Mouse (Mus musculus) embryonic facial prominence, embryonic 11.5 days (tissue): ENCODE results near the gene Rcan1. TPM values are rescaled to one million over a fixed set of nuclear protein-coding genes. Genes with fewer than 3 reads are reported as not detected.

Experiments
- ATAC-seq: fragments of 200-750 bp; cut with Nextera tagmentation; replicated peaks from 2 replicates; pipeline ENCODE4 v1.8.0; 2017; ENCODE audit warnings: low read depth; ENCODE audit not compliant: insufficient number of reproducible peaks, low FRiP score, low TSS enrichment
- DNase-seq: peaks from one replicate; pipeline ENCODE4 v3.0.0-alpha.2; 2015; ENCODE audit warnings: low spot score
- H3K27ac ChIP-seq: fragments of 300-500 bp; sonication (generic); replicated peaks from 2 replicates; pipeline ENCODE4 v1.5.1; 2014; ENCODE audit warnings: mild to moderate bottlenecking, low read depth, low read length, control low read depth
- H3K27me3 ChIP-seq: fragments of 300-500 bp; sonication (generic); 2 replicates; pipeline ENCODE4 v1.6.1; 2014; ENCODE audit warnings: mild to moderate bottlenecking, low read length, moderate library complexity, mixed read lengths; ENCODE audit not compliant: control insufficient read depth, insufficient read depth
- H3K36me3 ChIP-seq: fragments of 300-500 bp; sonication (generic); replicated peaks from 2 replicates; pipeline ENCODE4 v1.6.1; 2014; ENCODE audit warnings: low read depth, mild to moderate bottlenecking, low read length, moderate library complexity, mixed read lengths; ENCODE audit not compliant: control insufficient read depth, insufficient read depth
- H3K4me1 ChIP-seq: fragments of 300-500 bp; sonication (generic); 2 replicates; pipeline ENCODE4 v1.6.1; 2014; ENCODE audit warnings: low read length, mixed read lengths; ENCODE audit not compliant: control insufficient read depth, insufficient read depth
- H3K4me2 ChIP-seq: fragments of 300-500 bp; sonication (generic); 2 replicates; pipeline ENCODE4 v1.6.1; 2014; ENCODE audit warnings: low read depth, mild to moderate bottlenecking, control low read depth, low read length, moderate library complexity
- H3K4me3 ChIP-seq: fragments of 300-500 bp; sonication (generic); 2 replicates; pipeline ENCODE4 v1.5.1; 2014; ENCODE audit warnings: low read depth, low read length, control low read depth
- H3K9ac ChIP-seq: fragments of 300-500 bp; sonication (generic); replicated peaks from 2 replicates; pipeline ENCODE4 v1.6.1; 2014; ENCODE audit warnings: mild to moderate bottlenecking, control low read depth, low read length
- H3K9me3 ChIP-seq: fragments of 300-500 bp; sonication (generic); replicated peaks from 2 replicates; pipeline ENCODE4 v1.6.1; 2016; ENCODE audit warnings: mild to moderate bottlenecking, low read length, inconsistent platforms, mixed read lengths; ENCODE audit not compliant: control insufficient read depth
- WGBS: fragments of 180-500 bp; shearing (Covaris S2); extraction: QIAGEN DNeasy Blood & Tissue Kit; methylation state at CpG from one replicate; pipeline ENCODE4 v1.1.7; 2014; 5-methylcytosine and 5-hydroxymethylcytosine counted together
- polyA plus RNA-seq: library from polyadenylated mRNA; unstranded; fragments of >200 nt; fragmentation: Nextera tagmentation; extraction: Ambion mirVana; gene quantifications from 2 replicates; pipeline ENCODE4 v1.2.1, GENCODE M21; 2014

Gene Rcan1
- polyA plus RNA-seq, 1 experiment from 2014 or later = 36.6 TPM

DNA sequence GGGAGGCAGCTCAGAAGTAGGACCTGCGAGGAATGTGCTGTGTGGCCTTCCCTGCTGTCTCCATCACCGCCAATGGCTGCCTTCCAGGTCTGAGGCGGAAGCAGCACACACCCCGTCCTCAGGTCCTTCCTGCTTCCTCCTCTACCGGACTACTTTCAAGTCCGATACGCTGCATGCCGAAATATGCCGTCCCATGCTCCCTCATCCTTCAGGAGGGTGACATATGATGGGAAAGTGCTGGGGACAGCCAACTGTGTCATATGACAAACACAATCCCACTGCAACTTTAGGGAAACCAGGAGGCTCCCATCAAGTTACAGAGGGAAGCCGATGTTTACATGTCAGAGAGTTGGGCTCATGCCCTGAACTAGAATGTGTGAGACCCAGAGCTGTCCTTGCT is 67.6 kb downstream of the Rcan1 start:
- Histone ChIP-seq H3K9me3 (no peaks in the 10 kb centered on the region), H3K4me1 (peaks cover 10% of the 10 kb centered on the region), H3K36me3 (no peaks in the 10 kb centered on the region), H3K4me3 (no peak overlapping the region), H3K4me2 (no peak overlapping the region), H3K9ac (no peak overlapping the region), H3K27me3 (no peaks in the 10 kb centered on the region), H3K27ac (no peak overlapping the region)
- no peak for DNase-seq
- ATAC-seq = no peak
- WGBS = 78% methylated on average over 10 of the region's 10 CpGs

DNA sequence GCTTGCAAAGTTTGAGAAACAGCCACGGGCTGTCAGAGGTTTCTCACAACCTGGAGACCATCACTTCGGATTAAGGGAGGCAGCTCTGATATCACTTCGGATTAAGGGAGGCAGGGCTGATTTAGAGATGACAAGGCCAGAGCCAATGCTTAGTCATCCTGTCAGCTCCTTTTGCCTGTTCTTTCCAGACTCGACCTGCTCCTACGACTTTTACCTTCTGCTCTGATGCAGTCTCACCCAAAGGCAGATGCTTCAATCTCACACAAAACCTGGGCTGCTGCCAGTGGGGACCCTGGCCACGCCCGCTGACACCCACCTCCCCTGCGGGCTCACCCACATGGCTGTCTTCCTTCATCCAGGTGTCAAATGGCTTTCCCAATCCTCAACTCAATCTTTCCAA is 68.5 kb downstream of the Rcan1 start:
- no peak for DNase-seq
- Histone ChIP-seq H3K4me3 (no peak overlapping the region), H3K27me3 (no peaks in the 10 kb centered on the region), H3K9me3 (no peaks in the 10 kb centered on the region), H3K4me2 (no peak overlapping the region), H3K9ac (no peak overlapping the region), H3K4me1 (peaks cover 10% of the 10 kb centered on the region), H3K36me3 (no peaks in the 10 kb centered on the region), H3K27ac (no peak overlapping the region)
- ATAC-seq = no peak
- 35% methylated on average over 8 of the region's 8 CpGs for WGBS

GRCm38 (mm10) chr16:92401206-92401605 is 69.5 kb downstream of the Rcan1 start:
- H3K9ac ChIP-seq = 0 out of 2 replicates have a peak overlapping the region, but pooled peaks have one; percentile 9
- H3K4me3 ChIP-seq = no peak overlapping the region
- DNase-seq (no peak), ATAC-seq (no peak)
- peaks cover 10% of the 10 kb centered on the region for H3K4me1 ChIP-seq
- H3K4me2 ChIP-seq = no peak overlapping the region
- H3K27me3 ChIP-seq = no peaks in the 10 kb centered on the region
- no peaks in the 10 kb centered on the region for H3K36me3 ChIP-seq
- H3K27ac ChIP-seq = no peak overlapping the region
- H3K9me3 ChIP-seq = no peaks in the 10 kb centered on the region
- 52% methylated on average over 10 of the region's 10 CpGs for WGBS

DNA sequence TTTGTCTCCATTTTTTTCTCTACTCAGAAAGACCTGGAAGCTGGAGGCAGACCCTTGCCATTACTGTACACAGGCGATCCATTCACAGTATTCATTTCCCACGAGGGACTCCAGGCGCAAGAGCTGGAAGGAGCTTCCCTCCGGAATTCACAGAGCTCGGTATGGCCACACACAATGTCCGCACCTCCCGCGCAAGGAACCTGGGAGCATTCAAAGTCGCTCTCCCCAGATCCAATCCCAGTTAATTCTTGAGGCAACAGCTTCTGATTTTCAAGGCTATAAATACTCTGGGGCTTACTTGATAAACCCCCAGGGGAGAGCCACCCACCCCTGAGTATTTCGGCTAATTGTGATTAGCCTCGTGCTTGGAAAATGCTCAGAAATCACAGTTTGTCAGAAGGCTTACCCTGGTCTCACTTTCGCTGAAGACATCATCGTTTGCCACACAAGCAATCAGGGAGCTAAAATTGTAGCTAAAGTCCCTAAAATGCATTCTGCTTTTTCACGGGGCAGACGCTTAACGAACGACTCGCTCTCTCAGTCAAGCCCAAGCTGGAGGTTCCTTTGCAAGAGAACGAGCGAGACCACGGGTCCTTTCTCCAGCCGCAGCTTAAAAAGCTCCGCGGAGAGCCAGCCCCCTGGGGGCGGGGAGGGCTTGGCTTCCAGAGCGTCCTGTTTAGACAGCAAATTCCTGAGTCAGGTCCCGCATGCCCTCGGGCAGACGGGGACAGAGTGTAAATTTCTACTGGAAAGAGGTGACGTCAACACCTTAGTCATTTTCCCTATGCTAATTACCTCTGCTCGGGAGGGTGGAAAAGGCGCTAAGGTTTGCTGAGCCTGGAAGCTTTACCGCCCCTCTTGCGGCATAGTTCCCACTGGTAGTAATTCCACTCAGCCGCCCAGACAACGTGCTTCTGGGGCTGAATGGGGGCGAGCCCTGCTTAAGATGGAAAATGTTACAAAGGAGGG is 70.9 kb downstream of the Rcan1 start:
- DNase-seq (peak; percentile 93), ATAC-seq (peak; percentile 63)
- no peaks in the 10 kb centered on the region for H3K36me3 ChIP-seq
- H3K4me2 ChIP-seq = peak overlapping the region; percentile 62
- H3K4me1 ChIP-seq = peaks cover 10% of the 10 kb centered on the region
- under 1% methylated on average over 37 of the region's 37 CpGs for WGBS
- H3K27ac ChIP-seq = 0 out of 2 replicates have a peak overlapping the region, but pooled peaks have one; percentile 39
- H3K9ac ChIP-seq = peak overlapping the region; percentile 45
- no peaks in the 10 kb centered on the region for H3K9me3 ChIP-seq
- peak overlapping the region; percentile 33 for H3K4me3 ChIP-seq
- H3K27me3 ChIP-seq = no peaks in the 10 kb centered on the region

GRCm38 (mm10) chr16:92398574-92399118 is 72.0 kb downstream of the Rcan1 start:
- no peaks in the 10 kb centered on the region for H3K36me3 ChIP-seq
- H3K4me1 ChIP-seq = peaks cover 10% of the 10 kb centered on the region
- ATAC-seq (no peak), DNase-seq (no peak)
- H3K27me3 ChIP-seq = no peaks in the 10 kb centered on the region
- H3K9ac ChIP-seq = no peak overlapping the region
- no peak overlapping the region for H3K4me2 ChIP-seq
- WGBS = 54% methylated on average over 6 of the region's 6 CpGs
- H3K4me3 ChIP-seq = no peak overlapping the region
- no peaks in the 10 kb centered on the region for H3K9me3 ChIP-seq
- no peak overlapping the region for H3K27ac ChIP-seq

DNA sequence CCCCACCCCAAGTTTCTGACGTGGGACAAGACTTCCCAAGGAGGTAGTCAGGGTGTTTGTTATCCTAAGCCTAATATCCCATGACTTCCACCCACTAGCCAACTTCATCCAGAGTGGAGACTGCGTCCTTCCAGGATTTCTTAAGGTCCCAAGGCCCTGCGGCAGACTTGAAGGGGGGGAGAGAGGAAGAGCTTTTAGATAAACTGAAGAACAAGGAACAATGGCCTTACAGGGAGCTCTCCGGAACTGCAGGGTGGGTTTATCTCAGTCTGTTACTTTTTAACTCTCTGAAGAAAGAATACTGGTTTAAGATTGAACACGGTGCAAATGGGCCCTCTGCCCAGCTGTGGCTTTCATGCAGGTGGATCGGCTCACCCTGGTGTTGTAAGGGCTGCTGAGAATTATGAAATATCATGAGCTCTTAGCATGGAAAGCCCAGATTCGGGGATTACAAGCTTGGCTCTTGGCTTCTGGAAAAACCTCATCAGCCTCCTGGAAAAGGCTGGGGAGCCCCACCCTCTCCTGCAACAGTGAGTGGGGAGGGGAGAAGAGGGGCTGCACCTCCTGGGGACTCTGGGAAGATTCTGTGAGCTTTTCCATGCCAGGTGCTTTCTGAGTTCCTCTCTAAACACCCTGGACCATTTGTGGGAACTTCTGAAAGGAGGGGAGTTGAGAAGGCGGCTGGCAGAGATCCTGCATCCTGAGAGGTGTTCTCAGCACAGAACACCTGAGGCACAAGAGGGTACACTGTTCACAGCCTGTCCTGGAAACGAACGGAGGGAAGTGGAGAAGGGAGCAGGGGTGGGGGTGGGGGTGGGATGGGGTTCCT is 72.7 kb downstream of the Rcan1 start:
- Histone ChIP-seq H3K9ac (no peak overlapping the region), H3K36me3 (no peaks in the 10 kb centered on the region), H3K27ac (no peak overlapping the region), H3K9me3 (no peaks in the 10 kb centered on the region), H3K4me2 (no peak overlapping the region), H3K4me1 (peaks cover 10% of the 10 kb centered on the region), H3K4me3 (no peak overlapping the region), H3K27me3 (no peaks in the 10 kb centered on the region)
- no peak for DNase-seq
- WGBS = 49% methylated on average over 10 of the region's 10 CpGs
- ATAC-seq = no peak

DNA sequence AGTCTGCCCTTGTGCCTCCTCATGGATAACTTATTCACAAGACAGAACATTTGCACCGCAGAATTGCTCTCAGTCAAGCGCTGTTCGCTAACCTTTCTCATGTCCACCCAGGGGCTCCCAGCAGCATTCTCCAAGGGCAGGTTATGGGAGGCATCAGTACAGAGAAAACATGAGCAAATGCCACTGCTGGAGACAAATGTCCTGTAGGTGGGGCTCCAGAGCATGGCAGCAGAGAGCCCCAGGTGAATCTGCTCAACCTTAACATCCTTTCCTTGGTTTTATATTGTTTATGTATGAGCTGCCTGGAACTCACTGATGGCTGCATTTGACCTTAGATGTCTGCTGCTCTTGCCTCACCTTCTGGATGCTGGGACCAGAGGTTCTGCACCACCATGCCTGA is 76.9 kb downstream of the Rcan1 start:
- no peak overlapping the region for H3K9ac ChIP-seq
- H3K4me2 ChIP-seq = no peak overlapping the region
- no peaks in the 10 kb centered on the region for H3K36me3 ChIP-seq
- H3K4me1 ChIP-seq = 0 out of 2 replicates have a peak, but pooled peaks cover 3% of the 10 kb centered on the region
- WGBS = 93% methylated on average over 3 of the region's 3 CpGs
- H3K9me3 ChIP-seq = no peaks in the 10 kb centered on the region
- H3K27me3 ChIP-seq = no peaks in the 10 kb centered on the region
- no peak overlapping the region for H3K27ac ChIP-seq
- H3K4me3 ChIP-seq = no peak overlapping the region
- ATAC-seq = no peak
- no peak for DNase-seq
